Mouse (Mus musculus): Measurements from ENCODE around the gene Zswim3.

Zswim3 gene

DNA sequence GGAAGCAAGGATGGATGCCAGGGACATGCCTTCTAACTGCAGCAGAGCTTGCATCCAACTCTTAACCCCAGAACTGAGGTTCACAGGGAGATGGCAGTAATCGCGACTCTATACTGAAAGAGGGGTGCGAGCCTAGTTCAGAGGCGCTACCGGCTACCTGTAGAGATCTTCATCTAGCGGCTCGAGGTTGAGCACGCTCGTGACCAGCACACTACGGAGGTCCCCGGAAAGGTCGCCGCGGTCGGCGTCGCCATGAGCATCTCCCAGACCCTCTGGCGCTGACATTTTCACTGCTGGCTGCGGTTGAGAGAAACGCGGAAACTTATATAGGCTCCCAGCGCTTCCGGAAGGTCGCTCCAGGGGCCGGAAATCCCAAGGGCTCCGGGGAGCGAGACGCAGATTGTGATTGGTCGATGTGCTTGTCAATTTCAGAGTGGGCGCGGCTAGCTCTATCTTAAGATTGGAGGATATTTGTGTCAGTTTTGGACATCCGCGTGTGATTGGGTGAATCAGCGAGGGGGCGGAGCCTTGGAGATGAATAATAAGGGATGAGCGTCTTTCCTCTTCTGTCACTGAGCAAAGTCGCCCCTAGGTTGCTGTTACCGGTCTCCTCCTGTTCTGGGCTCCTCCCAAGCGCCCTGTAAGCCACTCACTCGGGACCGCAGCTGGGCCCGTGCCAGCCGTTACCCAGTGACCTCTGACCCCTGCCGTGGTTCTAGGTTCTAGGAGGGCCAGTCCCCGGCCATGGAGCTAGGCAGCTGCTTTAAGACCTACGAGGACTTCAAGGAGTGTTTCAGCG, at the start of gene Zswim3, which contains the start of gene Acot8:
Zswim3 (plus strand) TSS at position 566 of the 799 bp plus-strand sequence.
Acot8 (minus strand) TSS at position 350 of the 799 bp plus-strand sequence.
- peak; percentile 96 to 97 for DNase-seq (ENCODE audit: low spot score in 2 of 2)

GRCm38 (mm10) chr2:164757841-164758240, 47.1 kb upstream of the Zswim3 start:
- DNase-seq (ENCODE audit: low spot score in 2 of 2), result no peak

GRCm38 (mm10) chr2:164758692-164759091, 46.2 kb upstream of the Zswim3 start:
- no peak for DNase-seq (ENCODE audit: low spot score in 2 of 2)

GRCm38 (mm10) chr2:164760059-164760833, 44.7 kb upstream of the Zswim3 start:
- DNase-seq (ENCODE audit: low spot score in 2 of 2), result no peak

DNA sequence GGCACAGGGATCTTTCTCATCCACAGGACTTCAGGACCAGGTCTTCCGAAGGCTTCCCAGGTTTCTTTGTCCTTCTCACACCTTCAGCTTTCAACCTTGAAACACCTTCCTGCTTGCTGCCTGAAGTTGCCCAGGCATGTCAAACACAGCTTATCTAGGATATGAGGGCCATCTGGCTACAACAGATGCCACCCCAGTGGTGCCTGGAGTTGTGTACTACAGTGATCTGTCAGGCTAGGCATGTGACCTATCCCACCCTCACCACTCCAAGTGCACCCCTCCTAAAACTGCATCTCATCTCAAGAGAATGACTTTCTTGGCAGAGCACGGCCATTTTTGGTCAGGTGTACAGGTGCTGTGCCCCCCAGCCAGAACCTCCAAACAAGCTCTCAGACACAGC, 43.4 kb upstream of the Zswim3 start:
- no peak for DNase-seq (ENCODE audit: low spot score in 2 of 2)

- DNase-seq (ENCODE audit: low spot score in 2 of 2), result no peak
Observed at GRCm38 (mm10) chr2:164761971-164762370, 42.9 kb upstream of the Zswim3 start.

- no peak for DNase-seq (ENCODE audit: low spot score in 2 of 2)
Observed at GRCm38 (mm10) chr2:164762593-164762992, 42.3 kb upstream of the Zswim3 start.

DNA sequence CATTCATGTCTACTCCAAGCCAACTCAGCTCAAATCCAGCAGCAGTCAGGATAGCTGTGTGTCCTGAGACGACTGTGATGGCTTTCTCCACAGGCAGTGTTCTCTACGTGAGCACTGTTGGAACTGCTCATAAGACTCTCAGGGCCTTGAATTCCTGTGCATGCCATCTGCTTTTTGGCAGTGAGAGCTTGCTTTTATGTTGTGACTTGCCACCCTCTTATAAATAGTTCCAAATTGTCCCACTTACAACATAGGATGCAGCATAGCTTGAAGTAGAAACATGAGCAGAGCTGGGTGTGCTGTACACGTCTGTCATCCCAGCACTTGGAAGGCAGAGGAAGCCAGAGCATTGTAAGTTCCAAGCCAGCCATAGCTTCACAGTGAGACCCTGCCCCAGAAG, 39.1 kb upstream of the Zswim3 start:
- no peak for DNase-seq (ENCODE audit: low spot score in 2 of 2)

- no peak for DNase-seq (ENCODE audit: low spot score in 2 of 2)
Observed at GRCm38 (mm10) chr2:164767812-164768540, 36.9 kb upstream of the Zswim3 start.

GRCm38 (mm10) chr2:164769258-164770037, 35.5 kb upstream of the Zswim3 start, which contains the start of gene Ube2c:
Ube2c (plus strand) TSS chr2:164769898.
- DNase-seq (ENCODE audit: low spot score in 2 of 2), result peak; percentile 97 to 98

- DNase-seq (ENCODE audit: low spot score in 2 of 2), result no peak
Observed at GRCm38 (mm10) chr2:164770279-164770678, 34.6 kb upstream of the Zswim3 start.

- no peak for DNase-seq (ENCODE audit: low spot score in 2 of 2)
Observed at GRCm38 (mm10) chr2:164771123-164771522, 33.8 kb upstream of the Zswim3 start.

DNA sequence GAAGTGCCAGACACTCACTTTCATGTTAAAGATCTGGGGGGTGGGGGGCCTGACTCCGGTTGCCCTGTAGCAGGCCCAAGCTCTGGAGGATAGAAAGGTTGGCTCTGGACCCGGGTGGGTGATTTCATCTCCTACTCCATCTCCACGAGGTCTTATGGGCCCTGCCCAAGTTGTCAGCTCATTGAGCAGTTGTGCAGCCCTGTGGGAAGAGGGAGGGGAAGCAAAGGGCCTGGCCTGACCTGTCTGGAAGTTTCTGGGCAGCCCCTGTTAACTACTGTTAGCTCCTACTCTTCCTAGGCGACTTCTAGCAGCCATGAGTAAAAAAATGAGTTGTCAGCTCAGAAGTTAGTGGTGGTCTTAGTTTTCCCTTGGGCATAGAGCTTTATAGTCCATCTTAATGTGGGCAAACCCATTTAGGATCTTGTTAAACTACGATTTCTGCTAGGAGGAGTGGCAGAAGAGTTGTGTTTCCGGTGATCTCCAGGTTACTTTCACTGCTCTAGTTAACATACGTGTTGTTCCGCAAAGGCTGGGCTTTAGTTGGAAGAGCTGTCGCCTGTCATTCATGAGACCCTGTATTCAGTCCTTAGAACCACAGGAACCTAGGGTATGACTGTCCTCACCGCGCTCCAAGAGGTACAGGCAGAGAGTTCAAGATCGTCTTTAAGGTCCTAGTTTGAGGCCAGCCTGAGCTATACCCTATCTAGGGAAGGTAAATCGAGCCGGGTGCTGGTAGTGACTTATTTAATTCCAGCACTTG, 31.5 kb upstream of the Zswim3 start:
- DNase-seq (ENCODE audit: low spot score in 2 of 2), result no peak

DNA sequence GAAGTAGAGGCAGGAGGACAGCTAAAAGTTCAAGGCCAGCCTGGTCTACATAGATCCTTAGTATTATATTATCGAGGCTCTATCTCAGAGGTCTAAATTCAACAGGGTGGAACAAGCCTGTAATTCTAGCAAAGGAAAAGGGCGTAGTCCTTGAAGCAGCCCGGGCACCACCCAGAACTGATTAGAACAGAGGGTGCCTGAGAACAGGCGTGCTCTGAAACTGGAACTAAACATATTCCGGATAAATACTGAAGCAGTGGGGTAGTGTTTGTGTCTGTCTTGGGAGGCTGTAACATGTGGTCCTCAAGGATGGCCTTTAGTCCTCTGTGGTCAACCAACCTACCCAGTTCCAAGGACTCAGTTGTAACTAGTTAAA, 30.9 kb upstream of the Zswim3 start:
- no peak for DNase-seq (ENCODE audit: low spot score in 2 of 2)

GRCm38 (mm10) chr2:164776130-164776529, 28.8 kb upstream of the Zswim3 start:
- DNase-seq (ENCODE audit: low spot score in 2 of 2), result no peak

GRCm38 (mm10) chr2:164776801-164777200, 28.1 kb upstream of the Zswim3 start:
- no peak for DNase-seq (ENCODE audit: low spot score in 2 of 2)

GRCm38 (mm10) chr2:164777246-164778014, 27.5 kb upstream of the Zswim3 start:
- DNase-seq (ENCODE audit: low spot score in 2 of 2), result no peak

DNA sequence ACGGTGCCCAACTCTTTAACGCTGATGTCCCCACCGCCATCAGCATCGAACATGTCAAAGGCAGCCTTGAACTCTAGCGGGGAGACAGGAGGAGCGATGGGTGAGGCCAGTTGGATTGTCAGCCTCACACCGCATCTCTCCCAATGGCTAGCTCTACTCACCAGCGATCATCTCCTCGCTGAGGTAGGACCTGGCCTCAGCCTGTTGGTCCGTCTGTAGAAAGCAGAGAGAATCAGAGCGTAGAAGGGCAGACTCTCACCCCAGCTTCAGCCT, 26.9 kb upstream of the Zswim3 start:
- DNase-seq (ENCODE audit: low spot score in 2 of 2), result no peak

DNA sequence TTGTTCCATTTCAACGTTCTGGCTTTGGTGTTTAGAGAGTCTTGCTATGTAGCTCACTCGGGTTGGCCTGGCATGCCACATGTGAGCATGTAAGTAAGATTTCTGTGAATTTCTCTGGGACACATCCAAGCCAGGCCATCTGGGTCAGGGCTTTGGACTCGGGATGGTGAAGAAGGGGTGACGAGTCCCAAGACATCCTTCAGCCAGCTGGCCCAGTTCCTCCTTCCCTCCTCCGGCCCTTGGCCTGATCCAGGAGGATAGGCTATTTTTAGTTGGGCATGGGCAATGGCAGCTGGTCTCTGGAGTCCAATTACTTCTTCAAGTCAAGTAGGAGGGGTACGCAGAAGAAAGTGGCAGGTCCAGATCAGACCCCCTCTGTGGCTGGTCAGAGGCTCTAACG, 26.1 kb upstream of the Zswim3 start:
- DNase-seq (ENCODE audit: low spot score in 2 of 2), result no peak

DNA sequence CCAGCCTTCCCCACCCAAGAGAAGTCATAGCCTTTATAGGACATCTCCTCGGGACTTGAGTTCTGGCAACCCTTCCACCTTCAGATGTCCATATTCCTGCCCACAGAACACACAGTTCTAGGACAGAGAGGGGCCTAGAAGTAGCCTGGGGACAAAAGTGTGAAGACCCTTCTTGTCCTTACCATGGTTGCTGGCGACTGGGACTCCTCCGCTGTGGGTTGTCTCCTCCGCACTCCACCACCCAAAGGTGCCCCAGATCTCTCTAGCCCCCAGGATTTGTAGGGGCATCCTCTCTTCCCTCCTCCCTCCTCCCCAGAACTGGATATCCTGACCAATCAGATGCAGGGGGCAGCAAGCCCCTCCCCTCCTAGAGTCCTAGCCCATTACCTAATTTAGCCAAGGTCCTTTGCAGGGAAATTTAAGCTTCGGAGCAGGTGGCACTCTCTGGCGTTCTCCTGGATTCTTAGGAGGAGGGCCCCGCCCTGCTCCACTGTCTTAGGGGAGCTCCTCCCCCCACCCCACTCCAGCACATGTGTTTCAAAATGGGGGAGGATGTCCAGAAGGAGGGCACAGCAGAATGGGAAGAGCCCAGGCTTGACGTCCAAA, 25.3 kb upstream of the Zswim3 start, which contains the start of gene Tnnc2:
Tnnc2 (minus strand) TSS at position 487 of the 606 bp plus-strand sequence.
- no peak for DNase-seq (ENCODE audit: low spot score in 2 of 2)

All from urinary bladder, postnatal 4 days (tissue).